Comparison of ENCODE assay signal across 8 mouse cellular contexts in the genomic region with DNA sequence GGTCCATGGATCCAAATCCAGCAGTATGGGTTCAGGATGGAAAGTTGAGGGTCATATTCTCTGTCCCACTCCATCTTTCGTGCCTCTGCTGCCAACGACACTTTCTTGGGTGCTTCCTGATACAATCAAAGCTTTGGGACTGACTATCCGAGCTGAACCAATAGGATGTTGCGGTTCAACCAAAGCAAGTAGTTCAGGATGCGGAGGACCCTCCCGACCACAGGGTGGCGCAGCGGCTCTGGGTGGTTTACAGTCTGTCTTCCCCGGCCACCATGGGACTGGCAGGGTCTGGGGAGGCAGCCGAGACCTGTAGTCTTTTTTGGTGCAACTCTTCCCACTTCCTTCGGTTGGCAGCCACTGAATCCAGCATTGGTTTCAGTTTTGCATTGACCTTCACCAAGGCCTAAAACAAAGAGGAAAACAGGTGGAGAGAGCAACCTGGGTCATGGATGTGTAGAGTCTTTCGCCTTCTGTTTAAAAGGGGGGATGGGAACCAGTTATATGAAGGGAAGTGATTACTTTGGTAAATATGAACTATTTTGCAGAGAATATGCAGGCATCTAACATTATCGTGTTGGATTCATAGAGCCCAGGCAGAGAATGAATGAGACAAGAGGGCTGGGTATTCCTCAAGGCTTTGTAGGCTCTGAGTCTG. TPM values are rescaled to one million over a fixed set of nuclear protein-coding genes. Genes with fewer than 3 reads are reported as not detected.
DNase-seq lines count a peak whose midpoint lies in the region; ATAC-seq and TF ChIP-seq lines count a peak whose summit lies in the region.

No protein-coding gene starts in this region.

- no peak overlapping the region for H3K27ac ChIP-seq in liver, embryonic 14.5 days

- H3K27me3 ChIP-seq in Patski: peaks cover 5% of the 10 kb centered on the region
- no peaks in the 10 kb centered on the region; the same call in 1 of the 2 replicates for H3K27me3 ChIP-seq in liver, embryonic 14.5 days (ENCODE audit: control insufficient read depth, insufficient read depth, low read length)

- DNase-seq in 3T3-L1 (ENCODE audit: low read depth, low spot score): peak; percentile 41
- no peak for DNase-seq in Patski (ENCODE audit: low read depth, low spot score)
- peak; percentile 87 to 88 for DNase-seq in cerebellum, postnatal 10 days
- DNase-seq in kidney, adult 9 months: peak; percentile 74
- DNase-seq in liver, embryonic 14.5 days (ENCODE audit: low read depth in 3 of 3, low spot score in 3 of 3): peak in 2 of 3 experiments; percentile 16 to 37
- DNase-seq in ovary, postnatal 14 days (ENCODE audit: low spot score): peak; percentile 46
- DNase-seq in thymus, postnatal 14 days: peak; percentile 80

- CTCF ChIA-PET in Patski (lab: Charles Lee): no interaction called here

- H3K4me3 ChIP-seq in liver, embryonic 14.5 days (ENCODE audit: insufficient read depth in 1 of 2, low read depth in 2 of 2, low read length in 2 of 2): no peak overlapping the region

- ATAC-seq in Patski: no peak
- ATAC-seq in granulocyte monocyte progenitor cell, adult 5-6 weeks (replicated peaks; ENCODE audit: poor library complexity, severe bottlenecking): peak; percentile 98
- no peak for ATAC-seq in liver, embryonic 14.5 days (ENCODE audit: insufficient read depth)

- H3K4me2 ChIP-seq in liver, embryonic 14.5 days (ENCODE audit: low read depth): peak overlapping the region; percentile 2; the same call in 1 of the 2 replicates

- H3K36me3 ChIP-seq in liver, embryonic 14.5 days (replicated peaks; ENCODE audit: control insufficient read depth, insufficient read depth, low read depth): no peaks in the 10 kb centered on the region

- TF ChIP-seq EP300 in liver, embryonic 14.5 days (IDR thresholded peaks at IDR 0.05; ENCODE audit: low read depth): no peak

- WGBS in liver, embryonic 14.5 days (ENCODE audit: insufficient replicate concordance): 20% methylated on average over 13 of the region's 13 CpGs

- in situ Hi-C loops in Patski (cut with MboI; ENCODE audit: low pct_unique_long_range_greater_than_20kb): no loop called here

- no peak overlapping the region for H3K9ac ChIP-seq in liver, embryonic 14.5 days (replicated peaks)

- H3K4me1 ChIP-seq in liver, embryonic 14.5 days (replicated peaks; ENCODE audit: control insufficient read depth in 2 of 2, insufficient read depth in 2 of 2, low read length in 1 of 2): no peaks in the 10 kb centered on the region

- POLR2A ChIA-PET in Patski (lab: Charles Lee): no interaction called here

- H3K9me3 ChIP-seq in liver, embryonic 14.5 days (ENCODE audit: control insufficient read depth, low read length): no peaks in the 10 kb centered on the region

- TF ChIP-seq CTCF in Patski (IDR thresholded peaks at IDR 0.05): peak; percentile 59
- peak; percentile 85 for TF ChIP-seq CTCF in liver, embryonic 14.5 days (IDR thresholded peaks at IDR 0.05; ENCODE audit: low read depth)

RNA-seq across cellular contexts. Expression of a gene that starts 9.2 kb away (rescaled TPM):
- 2.0 TPM for polyA plus RNA-seq in Patski (2021)
- total RNA-seq in granulocyte monocyte progenitor cell, adult 5-6 weeks (2014; fragmentation: Nextera tagmentation): 0.73 and 0.98 TPM in 2 replicates
- 4.1 and 4.5 TPM in 2 replicates for total RNA-seq in granulocyte monocyte progenitor cell, adult 5-6 weeks (2017)
- 0.83 and 1.0 TPM in 2 replicates for polyA plus RNA-seq in liver, embryonic 14.5 days (2012; rRNA removed)
- polyA plus RNA-seq in liver, embryonic 14.5 days (2014; fragmentation: Nextera tagmentation; extraction: Ambion mirVana): 1.1 and 1.4 TPM in 2 replicates

RNA-seq across cellular contexts. Expression of a gene that starts 13.0 kb away (rescaled TPM):
- polyA plus RNA-seq in Patski (2021): 1.4 TPM
- not detected in 2 replicates for total RNA-seq in granulocyte monocyte progenitor cell, adult 5-6 weeks (2014; fragmentation: Nextera tagmentation)
- total RNA-seq in granulocyte monocyte progenitor cell, adult 5-6 weeks (2017): 0.30 TPM in 1 of 2 replicates, not detected in the other
- 0.05 and 0.09 TPM in 2 replicates for polyA plus RNA-seq in liver, embryonic 14.5 days (2012; rRNA removed)
- 0.05 and 0.11 TPM in 2 replicates for polyA plus RNA-seq in liver, embryonic 14.5 days (2014; fragmentation: Nextera tagmentation; extraction: Ambion mirVana)

RNA-seq across cellular contexts. Expression of a gene that starts 52.6 kb away (rescaled TPM):
- 12.3 TPM for polyA plus RNA-seq in Patski (2021)
- total RNA-seq in granulocyte monocyte progenitor cell, adult 5-6 weeks (2014; fragmentation: Nextera tagmentation): 1.1 and 1.4 TPM in 2 replicates
- 1.8 and 3.1 TPM in 2 replicates for total RNA-seq in granulocyte monocyte progenitor cell, adult 5-6 weeks (2017)
- 0.56 and 0.58 TPM in 2 replicates for polyA plus RNA-seq in liver, embryonic 14.5 days (2012; rRNA removed)
- 0.69 and 1.0 TPM in 2 replicates for polyA plus RNA-seq in liver, embryonic 14.5 days (2014; fragmentation: Nextera tagmentation; extraction: Ambion mirVana)
